Mouse (Mus musculus) cerebellum, adult 2 months (tissue): ENCODE measurements at regions not wholly inside any gene's neighbourhood (a gene's known extent, or its start where the extent isn't known, plus 50 kb on each side); places are given as distances from the start of the nearest gene placed in this dataset.

Source experiments
- DNase-seq, 2 experiments: peaks; one replicate each; pipeline ENCODE4 v3.0.0; 2021
- H3K27ac ChIP-seq: fragments of 200-500 bp; 2 replicates; pipeline ENCODE4 v1.5.1; 2012; ENCODE audit warnings: low read length, control low read depth, inconsistent platforms; ENCODE audit not compliant: insufficient read depth
- H3K27me3 ChIP-seq: fragments of 200-500 bp; 2 replicates; pipeline ENCODE4 v1.6.1; 2012; ENCODE audit warnings: inconsistent platforms, mild to moderate bottlenecking, low read length, moderate library complexity; ENCODE audit not compliant: control insufficient read depth, insufficient read depth
- H3K4me1 ChIP-seq: fragments of 200-500 bp; 2 replicates; pipeline ENCODE4 v1.6.1; 2011; ENCODE audit warnings: low read length; ENCODE audit not compliant: control insufficient read depth, insufficient read depth
- H3K4me3 ChIP-seq: fragments of 200-500 bp; replicated peaks from 2 replicates; pipeline ENCODE3; 2011; ENCODE audit warnings: mild to moderate bottlenecking, low read depth, low read length, control low read depth; ENCODE audit not compliant: insufficient read depth
- CTCF ChIP-seq: fragments of 200-500 bp; IDR thresholded peaks from 2 replicates; pipeline ENCODE4 v1.5.1; 2011; ENCODE audit warnings: low read depth, mild to moderate bottlenecking, control low read depth, low read length, moderate library complexity, borderline replicate concordance; ENCODE audit not compliant: insufficient read depth
- POLR2A ChIP-seq: fragments of 200-500 bp; IDR thresholded peaks from 2 replicates; pipeline ENCODE4 v1.6.1; 2011; ENCODE audit warnings: low read length, control low read depth, borderline replicate concordance; ENCODE audit not compliant: insufficient read depth
- WGBS: fragments of 180-500 bp; shearing (Covaris S2); methylation state at CpG from one replicate; pipeline ENCODE4 v1.1.7; 2018; 5-methylcytosine and 5-hydroxymethylcytosine counted together

GRCm38 (mm10) chr14:9071176-9071575 lies 405.1 kb upstream of the 4930452B06Rik start:
- no peak for DNase-seq

GRCm38 (mm10) chr14:9060058-9060457 lies 394.0 kb upstream of the 4930452B06Rik start:
- Histone ChIP-seq H3K27me3 (no peaks in the 10 kb centered on the region), H3K4me1 (no peaks in the 10 kb centered on the region), H3K27ac (no peak overlapping the region), H3K4me3 (no peak overlapping the region)
- 75% methylated on average over 9 of the region's 9 CpGs for WGBS
- no peak for DNase-seq
- TF ChIP-seq CTCF (no peak), POLR2A (no peak)

More at GRCm38 (mm10) chr14:9071176-9071575, 405.1 kb upstream of the 4930452B06Rik start:
- no peak overlapping the region for H3K4me3 ChIP-seq
- H3K27me3 ChIP-seq, result no peaks in the 10 kb centered on the region
- H3K27ac ChIP-seq, result no peak overlapping the region
- TF ChIP-seq POLR2A (no peak), CTCF (no peak)
- 62% methylated on average over 3 of the region's 3 CpGs for WGBS
- H3K4me1 ChIP-seq, result no peaks in the 10 kb centered on the region

- no peaks in the 10 kb centered on the region for H3K27me3 ChIP-seq
- H3K27ac ChIP-seq, result no peak overlapping the region
- H3K4me3 ChIP-seq, result no peak overlapping the region
- TF ChIP-seq CTCF (no peak), POLR2A (no peak)
- peak in 1 of 2 experiments; percentile 8 for DNase-seq
- no peaks in the 10 kb centered on the region for H3K4me1 ChIP-seq
- 40% methylated on average over 6 of the region's 6 CpGs for WGBS
Observed at GRCm38 (mm10) chr14:9028811-9029210, 362.8 kb upstream of the 4930452B06Rik start.

- WGBS, result 92% methylated on average over 6 of the region's 6 CpGs
- Histone ChIP-seq H3K27me3 (no peaks in the 10 kb centered on the region), H3K4me1 (no peaks in the 10 kb centered on the region), H3K4me3 (no peak overlapping the region), H3K27ac (no peak overlapping the region)
- no peak for DNase-seq
- TF ChIP-seq POLR2A, result no peak
- TF ChIP-seq CTCF, result no peak
Observed at GRCm38 (mm10) chr14:9015826-9016225, 349.8 kb upstream of the 4930452B06Rik start.

DNA sequence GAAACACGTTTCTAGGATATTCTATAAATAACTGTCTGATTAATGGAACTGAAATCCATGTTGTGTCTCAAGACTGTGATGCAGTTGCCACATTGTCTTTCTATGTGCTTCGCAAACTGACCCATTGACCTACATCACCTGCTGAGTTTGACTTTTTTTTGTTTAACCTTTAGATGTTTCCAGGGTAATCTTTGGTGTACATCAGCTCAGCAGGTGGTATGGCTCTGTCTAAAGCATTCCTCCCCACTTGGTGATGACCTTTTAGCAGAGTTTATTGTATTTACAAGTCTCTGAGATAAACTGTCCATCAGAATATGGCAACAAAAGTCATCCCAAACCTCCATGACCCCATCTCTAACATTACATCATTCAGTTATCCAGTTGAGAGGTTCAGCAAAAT lies 337.0 kb upstream of the 4930452B06Rik start:
- DNase-seq, result no peak
- Histone ChIP-seq H3K27ac (no peak overlapping the region), H3K4me1 (no peaks in the 10 kb centered on the region), H3K4me3 (no peak overlapping the region), H3K27me3 (no peaks in the 10 kb centered on the region)
- 53% methylated on average over 2 of the region's 2 CpGs for WGBS
- no peak for TF ChIP-seq POLR2A
- TF ChIP-seq CTCF, result no peak

DNA sequence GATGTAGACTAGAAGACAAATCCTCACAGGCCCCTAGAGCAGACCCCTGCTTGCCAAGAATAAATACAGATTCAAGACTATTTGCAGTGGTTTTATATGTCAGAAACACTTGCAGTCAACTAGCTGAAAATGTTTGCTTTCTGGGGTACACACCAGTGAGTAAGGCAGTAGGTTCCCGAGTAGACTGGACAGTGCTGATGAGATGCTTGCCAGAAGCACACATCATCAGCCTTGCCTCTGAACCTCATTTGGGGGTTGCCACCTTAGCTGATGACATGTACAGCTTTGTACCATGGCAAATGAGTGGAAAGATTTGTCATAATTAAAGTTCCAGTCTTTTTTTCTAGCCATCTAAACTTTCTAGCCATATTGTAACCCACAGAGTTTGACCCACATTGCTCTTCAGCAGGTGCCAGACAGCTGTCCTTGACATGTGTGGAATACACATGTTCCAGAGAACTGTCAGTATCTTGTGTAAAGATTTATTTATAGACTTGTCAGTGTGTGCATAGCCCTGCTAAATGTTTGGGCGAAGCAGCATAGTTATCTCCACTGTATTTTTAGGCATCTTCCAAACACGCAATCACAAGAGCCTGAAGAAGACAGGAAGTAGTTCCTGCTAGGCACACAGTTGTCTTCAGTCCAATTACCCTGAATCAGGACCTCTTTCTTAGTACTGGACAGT lies 334.5 kb upstream of the 4930452B06Rik start:
- DNase-seq, result no peak
- Histone ChIP-seq H3K4me1 (no peaks in the 10 kb centered on the region), H3K27me3 (no peaks in the 10 kb centered on the region), H3K27ac (no peak overlapping the region), H3K4me3 (no peak overlapping the region)
- WGBS, result 49% methylated on average over 3 of the region's 3 CpGs
- no peak for TF ChIP-seq POLR2A
- TF ChIP-seq CTCF, result no peak

- WGBS, result 81% methylated on average over 1 of the region's 1 CpGs
- no peak for TF ChIP-seq POLR2A
- TF ChIP-seq CTCF, result no peak
- no peak for DNase-seq
- H3K4me3 ChIP-seq, result no peak overlapping the region
- no peak overlapping the region for H3K27ac ChIP-seq
- no peaks in the 10 kb centered on the region for H3K4me1 ChIP-seq
- H3K27me3 ChIP-seq, result no peaks in the 10 kb centered on the region
Observed at GRCm38 (mm10) chr14:8999815-9000214, 333.8 kb upstream of the 4930452B06Rik start.

DNA sequence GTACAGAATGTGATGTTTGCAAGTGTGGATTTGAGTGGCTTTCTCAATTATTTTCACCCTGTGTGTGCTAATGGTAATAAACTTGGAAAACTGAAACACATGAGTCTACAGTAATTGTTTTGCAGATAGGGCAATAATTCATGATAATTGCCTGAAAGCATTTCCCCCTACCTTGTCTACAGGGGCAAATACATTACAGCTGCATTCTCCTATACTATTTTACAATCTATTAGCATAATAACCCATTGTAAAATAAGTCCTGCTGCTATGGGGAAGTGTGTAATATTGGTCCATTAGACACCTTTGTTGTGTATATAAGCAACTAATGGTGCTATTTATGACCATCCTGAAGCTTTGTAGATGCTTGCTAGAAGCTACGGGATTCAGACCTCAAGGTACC lies 327.4 kb upstream of the 4930452B06Rik start:
- 91% methylated on average over 1 of the region's 1 CpGs for WGBS
- TF ChIP-seq CTCF (no peak), POLR2A (no peak)
- H3K27me3 ChIP-seq, result no peaks in the 10 kb centered on the region
- DNase-seq, result no peak
- H3K27ac ChIP-seq, result no peak overlapping the region
- no peaks in the 10 kb centered on the region for H3K4me1 ChIP-seq
- H3K4me3 ChIP-seq, result no peak overlapping the region
